Mouse (Mus musculus) MEL (cell line): ENCODE measurements around the gene Mfsd4b4.

Source experiments
- CTCF ChIP-seq, 3 experiments: IDR thresholded peaks in 2 of 3; conservative IDR thresholded peaks in 1 of 3; 2 replicates each; pipeline ENCODE4 v1.5.1; 2011 to 2012; ENCODE audit warnings: low read length in 3 of 3, low read depth in 2 of 3, mild to moderate bottlenecking in 2 of 3, improper control_type of control experiment in 1 of 3, inconsistent platforms in 1 of 3, mixed read lengths in 1 of 3, moderate library complexity in 1 of 3; ENCODE audit not compliant: control insufficient read depth in 1 of 3, insufficient read depth in 1 of 3, poor library complexity in 1 of 3, severe bottlenecking in 1 of 3
- E2F4 ChIP-seq: IDR thresholded peaks from 2 replicates; pipeline ENCODE4 v1.6.1; 2011; ENCODE audit warnings: low read depth, low read length, improper control_type of control experiment, borderline replicate concordance
- EP300 ChIP-seq, 2 experiments: IDR thresholded peaks; 2 replicates each; pipeline ENCODE4 v1.6.1; 2011; ENCODE audit warnings: improper control_type of control experiment in 2 of 2, low read length in 2 of 2, low read depth in 1 of 2, mild to moderate bottlenecking in 1 of 2
- ETS1 ChIP-seq: IDR thresholded peaks from 2 replicates; pipeline ENCODE4 v1.6.1; 2012; ENCODE audit warnings: low read depth, mild to moderate bottlenecking, inconsistent platforms, low read length, improper control_type of control experiment, moderate library complexity
- GATA1 ChIP-seq: IDR thresholded peaks from 2 replicates; pipeline ENCODE4 v1.6.1; 2011; ENCODE audit warnings: low read depth, low read length, improper control_type of control experiment
- POLR2A ChIP-seq, 2 experiments: IDR thresholded peaks; 2 replicates each; pipeline ENCODE4 v1.6.1; 2011 to 2012; ENCODE audit warnings: low read length in 2 of 2, mild to moderate bottlenecking in 2 of 2, control low read depth in 1 of 2, improper control_type of control experiment in 1 of 2, low read depth in 1 of 2, moderate library complexity in 1 of 2; ENCODE audit not compliant: control insufficient read depth in 1 of 2, insufficient read depth in 1 of 2, poor library complexity in 1 of 2
- POLR2AphosphoS2 ChIP-seq: IDR thresholded peaks from 2 replicates; pipeline ENCODE4 v1.6.1; 2011; ENCODE audit warnings: low read length, improper control_type of control experiment
- RAD21 ChIP-seq: IDR thresholded peaks from 2 replicates; pipeline ENCODE4 v1.6.1; 2011; ENCODE audit warnings: mild to moderate bottlenecking, low read depth, low read length, improper control_type of control experiment
- TAL1 ChIP-seq: IDR thresholded peaks from 2 replicates; pipeline ENCODE4 v1.6.1; 2012; ENCODE audit warnings: mild to moderate bottlenecking, inconsistent platforms, low read length, moderate library complexity, mixed read lengths
- TCF12 ChIP-seq: IDR thresholded peaks from 2 replicates; pipeline ENCODE4 v1.6.1; 2014; ENCODE audit warnings: low read depth, mild to moderate bottlenecking, inconsistent platforms, low read length, improper control_type of control experiment, moderate library complexity
- USF2 ChIP-seq, 2 experiments: IDR thresholded peaks; 2 replicates each; pipeline ENCODE4 v1.6.1; 2011 to 2012; ENCODE audit warnings: improper control_type of control experiment in 2 of 2, low read length in 2 of 2, borderline replicate concordance in 1 of 2, inconsistent platforms in 1 of 2, low read depth in 1 of 2, mild to moderate bottlenecking in 1 of 2; ENCODE audit not compliant: insufficient read depth in 1 of 2
- ZC3H11A ChIP-seq: IDR thresholded peaks from 2 replicates; pipeline ENCODE4 v1.6.1; 2012; ENCODE audit warnings: low read depth, mild to moderate bottlenecking, inconsistent platforms, low read length, improper control_type of control experiment

DNA sequence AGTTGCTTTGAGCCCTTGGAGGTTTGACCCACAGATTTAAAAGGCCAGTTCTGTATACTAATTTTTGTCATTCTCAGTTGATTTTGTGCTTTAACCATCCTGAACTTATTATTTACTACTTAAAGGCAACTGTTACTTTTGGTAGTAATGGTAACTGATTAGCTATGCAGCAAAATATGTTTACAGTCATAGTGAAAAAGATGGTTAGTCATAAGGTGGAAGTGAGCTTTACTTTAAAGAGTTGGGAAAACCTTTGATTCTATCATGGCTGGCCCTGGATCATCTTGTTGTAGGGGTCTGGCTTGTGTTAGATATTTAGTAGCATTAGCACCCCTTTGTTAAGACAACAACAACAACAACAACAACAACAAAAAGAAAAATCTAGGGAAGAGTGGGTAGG is 13.6 kb upstream of the Mfsd4b4 start:
- TF ChIP-seq E2F4 = no peak
- no peak for TF ChIP-seq POLR2A (IDR thresholded peaks at IDR 0.05; ENCODE audit: control insufficient read depth in 1 of 2, insufficient read depth in 1 of 2, low read depth in 1 of 2, low read length in 2 of 2, poor library complexity in 1 of 2)
- no peak for TF ChIP-seq CTCF (IDR thresholded peaks at IDR 0.05 in 2 of 3, conservative IDR thresholded peaks at IDR 0.05 in 1 of 3; ENCODE audit: control insufficient read depth in 1 of 3, insufficient read depth in 1 of 3, low read depth in 2 of 3, low read length in 3 of 3, poor library complexity in 1 of 3, severe bottlenecking in 1 of 3)
- TF ChIP-seq POLR2AphosphoS2 = no peak
- TF ChIP-seq TCF12 = no peak
- TF ChIP-seq EP300 (IDR thresholded peaks at IDR 0.05; ENCODE audit: low read depth in 1 of 2, low read length in 2 of 2) = no peak
- TF ChIP-seq GATA1 = no peak
- no peak for TF ChIP-seq ZC3H11A
- no peak for TF ChIP-seq RAD21
- no peak for TF ChIP-seq USF2 (IDR thresholded peaks at IDR 0.05; ENCODE audit: borderline replicate concordance in 1 of 2, insufficient read depth in 1 of 2, low read depth in 1 of 2, low read length in 2 of 2)
- no peak for TF ChIP-seq TAL1
- no peak for TF ChIP-seq ETS1
